Mouse (Mus musculus) neural tube, embryonic 11.5 days (tissue): ENCODE results near the gene Dstyk. TPM values are rescaled to one million over a fixed set of nuclear protein-coding genes. Genes with fewer than 3 reads are reported as not detected.

Source experiments
- ATAC-seq: fragments of 200-750 bp; cut with Nextera tagmentation; 2 replicates; pipeline ENCODE4 v1.8.0; 2017; ENCODE audit warnings: moderate number of reproducible peaks, mild to moderate bottlenecking, moderate TSS enrichment, moderate library complexity; ENCODE audit not compliant: insufficient read depth, low FRiP score, low TSS enrichment
- DNase-seq: peaks from one replicate; pipeline ENCODE4 v3.0.0-alpha.2; 2015; ENCODE audit warnings: low spot score
- H3K27ac ChIP-seq: fragments of 300-500 bp; sonication (generic); 2 replicates; pipeline ENCODE4 v1.5.1; 2014; ENCODE audit warnings: low read depth, mild to moderate bottlenecking, low read length
- H3K27me3 ChIP-seq: fragments of 300-500 bp; sonication (generic); 2 replicates; pipeline ENCODE4 v1.6.1; 2014; ENCODE audit warnings: mild to moderate bottlenecking, low read length, mixed read lengths; ENCODE audit not compliant: control insufficient read depth, insufficient read depth
- H3K36me3 ChIP-seq: fragments of 300-500 bp; sonication (generic); 2 replicates; pipeline ENCODE4 v1.6.1; 2014; ENCODE audit warnings: mild to moderate bottlenecking, low read length, moderate library complexity, mixed read lengths; ENCODE audit not compliant: control insufficient read depth, insufficient read depth
- H3K4me1 ChIP-seq: fragments of 300-500 bp; sonication (generic); 2 replicates; pipeline ENCODE4 v1.6.1; 2014; ENCODE audit warnings: low read length, mixed read lengths; ENCODE audit not compliant: control insufficient read depth, insufficient read depth
- H3K4me2 ChIP-seq: fragments of 300-500 bp; sonication (generic); 2 replicates; pipeline ENCODE4 v1.6.1; 2014; ENCODE audit warnings: low read depth, mild to moderate bottlenecking, moderate library complexity
- H3K4me3 ChIP-seq: fragments of 300-500 bp; sonication (generic); 2 replicates; pipeline ENCODE4 v1.5.1; 2014; ENCODE audit warnings: low read depth, low read length
- H3K9ac ChIP-seq: fragments of 300-500 bp; sonication (generic); 2 replicates; pipeline ENCODE4 v1.6.1; 2014; ENCODE audit warnings: mild to moderate bottlenecking, low read length
- H3K9me3 ChIP-seq: fragments of 300-500 bp; sonication (generic); 2 replicates; pipeline ENCODE4 v1.6.1; 2016; ENCODE audit warnings: low read length; ENCODE audit not compliant: control insufficient read depth
- WGBS: fragments of 180-500 bp; shearing (Covaris S2); extraction: QIAGEN DNeasy Blood & Tissue Kit; methylation state at CpG from one replicate; pipeline ENCODE4 v1.1.7; 2014; 5-methylcytosine and 5-hydroxymethylcytosine counted together
- polyA plus RNA-seq: library from polyadenylated mRNA; unstranded; fragments of >200 nt; fragmentation: Nextera tagmentation; extraction: Ambion mirVana; gene quantifications from 2 replicates; pipeline ENCODE4 v1.2.1, GENCODE M21; 2014

Dstyk gene
- 11.7 and 12.0 TPM in 2 replicates for polyA plus RNA-seq

GRCm38 (mm10) chr1:132417319-132418251 lies at the start of gene Dstyk:
TSS of gene Dstyk (plus strand) at chr1:132417555.
- under 1% methylated on average over 85 of the region's 85 CpGs for WGBS

GRCm38 (mm10) chr1:132367692-132368506 lies 49.5 kb upstream of the Dstyk start:
- 40% methylated on average over 7 of the region's 7 CpGs for WGBS
- Histone ChIP-seq H3K4me1 (peaks cover 12% of the 10 kb centered on the region), H3K9ac (no peak overlapping the region), H3K27ac (no peak overlapping the region), H3K4me3 (no peak overlapping the region), H3K9me3 (no peaks in the 10 kb centered on the region), H3K36me3 (no peaks in the 10 kb centered on the region), H3K27me3 (no peaks in the 10 kb centered on the region), H3K4me2 (no peak overlapping the region)
- DNase-seq = peak; percentile 81
- peak; percentile 67 for ATAC-seq

More at GRCm38 (mm10) chr1:132417319-132418251, at the start of gene Dstyk:
- Histone ChIP-seq H3K4me1 (peaks cover 4% of the 10 kb centered on the region), H3K27me3 (no peaks in the 10 kb centered on the region), H3K27ac (peak within 1 kb of the TSS; percentile 85), H3K4me3 (peak within 1 kb of the TSS; percentile 77), H3K9ac (peak within 1 kb of the TSS; percentile 89), H3K9me3 (no peaks in the 10 kb centered on the region), H3K4me2 (peak within 1 kb of the TSS; percentile 77), H3K36me3 (no peaks in the 10 kb centered on the region)
- peak; percentile 97 for ATAC-seq
- peak; percentile 97 for DNase-seq

- Histone ChIP-seq H3K27ac (no peak overlapping the region), H3K4me2 (no peak overlapping the region), H3K4me3 (no peak overlapping the region), H3K36me3 (0 out of 2 replicates have a peak, but pooled peaks cover 2% of the 10 kb centered on the region), H3K4me1 (peaks cover 16% of the 10 kb centered on the region), H3K9me3 (no peaks in the 10 kb centered on the region), H3K27me3 (no peaks in the 10 kb centered on the region), H3K9ac (no peak overlapping the region)
- 85% methylated on average over 9 of the region's 9 CpGs for WGBS
- no peak for ATAC-seq
- no peak for DNase-seq
Measured at GRCm38 (mm10) chr1:132370681-132371173, 46.6 kb upstream of the Dstyk start.

- no peaks in the 10 kb centered on the region for H3K27me3 ChIP-seq
- WGBS = 67% methylated on average over 8 of the region's 8 CpGs
- H3K4me1 ChIP-seq = peaks cover 12% of the 10 kb centered on the region
- ATAC-seq = no peak
- 0 out of 2 replicates have a peak overlapping the region, but pooled peaks have one; percentile 34 for H3K27ac ChIP-seq
- 0 out of 2 replicates have a peak, but pooled peaks cover 2% of the 10 kb centered on the region for H3K36me3 ChIP-seq
- H3K4me3 ChIP-seq = no peak overlapping the region
- no peak overlapping the region for H3K4me2 ChIP-seq
- no peaks in the 10 kb centered on the region for H3K9me3 ChIP-seq
- no peak for DNase-seq
- H3K9ac ChIP-seq = no peak overlapping the region; the same call in 1 of the 2 replicates
Measured at GRCm38 (mm10) chr1:132371298-132372081, 45.9 kb upstream of the Dstyk start.

GRCm38 (mm10) chr1:132372354-132372753 lies 45.0 kb upstream of the Dstyk start:
- 81% methylated on average over 5 of the region's 5 CpGs for WGBS
- peaks cover 2% of the 10 kb centered on the region; the same call in 1 of the 2 replicates for H3K36me3 ChIP-seq
- H3K9ac ChIP-seq = no peak overlapping the region; the same call in 1 of the 2 replicates
- H3K4me3 ChIP-seq = no peak overlapping the region
- DNase-seq = no peak
- H3K27ac ChIP-seq = no peak overlapping the region; the same call in 1 of the 2 replicates
- no peaks in the 10 kb centered on the region for H3K27me3 ChIP-seq
- no peak overlapping the region for H3K4me2 ChIP-seq
- ATAC-seq = no peak
- H3K4me1 ChIP-seq = peaks cover 15% of the 10 kb centered on the region
- H3K9me3 ChIP-seq = no peaks in the 10 kb centered on the region

- Histone ChIP-seq H3K36me3 (peaks cover 2% of the 10 kb centered on the region; the same call in 1 of the 2 replicates), H3K4me1 (peaks cover 15% of the 10 kb centered on the region), H3K27me3 (no peaks in the 10 kb centered on the region), H3K4me2 (no peak overlapping the region), H3K9me3 (no peaks in the 10 kb centered on the region), H3K4me3 (no peak overlapping the region), H3K27ac (peak overlapping the region; percentile 21), H3K9ac (no peak overlapping the region; the same call in 1 of the 2 replicates)
- ATAC-seq = no peak
- 93% methylated on average over 6 of the region's 6 CpGs for WGBS
- no peak for DNase-seq
Measured at GRCm38 (mm10) chr1:132372896-132373534, 44.3 kb upstream of the Dstyk start.

- Histone ChIP-seq H3K9ac (no peak overlapping the region), H3K36me3 (peaks cover 2% of the 10 kb centered on the region; the same call in 1 of the 2 replicates), H3K4me3 (no peak overlapping the region), H3K27me3 (no peaks in the 10 kb centered on the region), H3K4me1 (peaks cover 15% of the 10 kb centered on the region), H3K9me3 (no peaks in the 10 kb centered on the region), H3K4me2 (no peak overlapping the region), H3K27ac (peak overlapping the region; percentile 21; the same call in 1 of the 2 replicates)
- ATAC-seq = no peak
- DNase-seq = no peak
- 40% methylated on average over 5 of the region's 5 CpGs for WGBS
Measured at GRCm38 (mm10) chr1:132374140-132374872, 43.0 kb upstream of the Dstyk start.
